Mouse (Mus musculus): ENCODE measurements around the gene Trim67.

Gene Trim67

DNA sequence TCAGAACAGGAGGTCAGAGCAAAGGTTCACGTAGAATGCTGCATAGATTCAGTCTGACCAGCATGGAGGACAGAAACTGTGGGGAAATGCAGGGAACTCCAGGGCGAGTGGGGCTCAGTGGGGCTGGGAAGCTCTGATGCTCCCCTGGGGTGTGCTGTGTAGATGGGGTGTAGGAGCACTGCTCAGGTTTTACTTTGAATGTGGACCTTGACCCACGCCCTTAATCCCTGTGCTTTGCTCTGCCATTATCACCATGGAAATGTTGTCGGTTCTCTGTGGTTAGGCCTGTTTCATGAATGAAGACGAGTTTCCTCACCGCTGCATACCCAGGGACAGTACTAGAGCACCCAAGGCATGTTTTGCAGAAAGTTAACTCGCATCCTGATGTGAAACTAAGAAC lies 78.6 kb downstream of the Trim67 start:
- no peak for DNase-seq (ENCODE audit: extremely low spot score, low spot score)

DNA sequence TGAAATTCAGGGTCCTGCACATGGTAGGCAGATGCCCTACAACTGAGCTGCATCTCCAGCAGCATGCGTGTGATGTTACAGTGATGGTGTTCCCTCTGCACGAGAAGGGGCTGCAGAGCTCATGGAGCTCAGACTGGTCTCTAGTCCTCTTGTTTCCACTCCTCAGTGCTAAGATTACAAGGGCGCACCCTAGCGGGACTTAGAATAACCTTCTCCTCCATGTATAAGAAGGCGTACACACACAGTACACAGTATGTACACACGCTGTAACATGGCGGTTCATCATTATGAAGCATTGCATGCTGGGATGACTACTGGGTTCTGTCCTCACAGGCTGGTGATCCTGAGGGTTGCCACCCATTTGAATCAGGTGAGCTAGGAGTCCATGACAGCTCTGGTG lies 79.2 kb downstream of the Trim67 start:
- no peak for DNase-seq (ENCODE audit: extremely low spot score, low spot score)

DNA sequence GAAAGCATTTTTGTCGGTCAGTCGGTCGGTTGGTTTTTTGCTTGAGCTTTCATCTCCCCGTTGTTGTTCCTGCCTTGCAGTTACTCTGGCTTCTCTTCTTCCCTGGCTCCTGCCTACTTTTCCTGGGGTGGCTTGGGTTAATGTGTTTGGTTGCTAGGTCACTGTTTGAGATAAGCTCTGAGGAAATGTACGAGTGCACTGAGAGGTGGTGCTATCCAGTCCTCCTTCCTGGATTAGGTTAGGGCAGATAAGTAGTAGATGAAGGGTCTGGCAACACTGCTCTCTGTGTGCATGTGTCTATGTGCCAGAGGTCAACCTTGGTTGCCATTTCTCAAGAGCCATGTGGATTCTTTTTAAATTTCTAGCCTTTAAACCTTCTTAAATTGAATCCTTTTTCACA lies 79.8 kb downstream of the Trim67 start:
- DNase-seq (ENCODE audit: extremely low spot score, low spot score) = no peak

DNA sequence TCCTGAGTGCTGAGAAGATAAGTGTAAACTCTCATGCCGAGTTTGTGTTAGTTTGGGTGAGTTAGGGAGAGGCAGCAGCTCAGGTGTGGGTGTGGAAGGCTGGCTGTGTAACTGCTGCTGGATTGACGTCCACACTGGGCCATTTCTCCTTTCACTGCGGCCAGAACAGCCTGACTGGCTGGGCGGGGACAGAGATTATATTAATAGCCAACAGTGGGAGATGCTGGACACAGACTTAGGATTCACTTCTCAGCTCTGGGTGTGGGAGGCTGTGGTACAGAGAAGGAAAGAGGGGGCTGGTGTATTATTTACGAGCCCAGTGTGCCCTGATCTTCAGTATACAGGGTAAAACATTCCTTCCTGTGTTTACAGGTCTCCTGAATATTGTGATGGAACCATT lies 85.2 kb downstream of the Trim67 start:
- DNase-seq (ENCODE audit: extremely low spot score, low spot score) = no peak

DNA sequence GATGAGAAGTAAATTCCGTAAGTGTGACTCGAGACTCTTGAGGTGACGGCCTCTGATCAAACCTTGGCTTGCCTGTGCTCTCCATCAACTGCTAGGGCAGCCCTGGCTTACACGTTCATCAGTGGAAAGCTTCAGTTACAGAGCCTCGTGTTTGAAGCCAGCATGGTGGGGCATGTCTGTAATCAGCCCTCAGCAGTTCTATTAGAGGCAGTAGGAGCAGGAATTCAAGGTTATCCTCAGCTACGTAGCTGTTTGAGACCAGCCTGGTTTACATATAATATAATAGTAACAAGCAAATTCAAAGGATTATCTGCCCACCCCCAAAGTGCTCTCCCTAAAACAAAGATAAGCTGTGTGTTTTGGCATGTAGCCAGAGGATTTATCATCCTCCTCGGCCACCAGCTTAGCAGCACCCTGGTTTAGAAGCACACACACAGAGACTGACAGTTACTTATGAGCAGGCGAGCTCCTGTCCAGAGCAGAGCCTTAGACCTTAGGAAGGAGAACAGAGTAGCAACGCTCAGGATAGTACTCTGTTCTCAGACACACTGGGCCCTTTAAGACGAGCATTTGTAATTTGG lies 86.1 kb downstream of the Trim67 start:
- no peak for DNase-seq (ENCODE audit: extremely low spot score, low spot score)

Measured in neural tube, embryonic 10.5 days (tissue).